Mouse (Mus musculus) embryo, embryonic 10.5 days (tissue): Measurements from ENCODE around the gene Col6a6.
"Not testable (repeated sequence)": the region's sequence is repeated elsewhere in the genome, so short reads cannot be mapped to it uniquely, and the experiment has no call there.

Experiments
- DNase-seq: peaks from one replicate; pipeline ENCODE4 v3.0.0-alpha.2; 2015; ENCODE audit warnings: low spot score

Gene Col6a6

DNA sequence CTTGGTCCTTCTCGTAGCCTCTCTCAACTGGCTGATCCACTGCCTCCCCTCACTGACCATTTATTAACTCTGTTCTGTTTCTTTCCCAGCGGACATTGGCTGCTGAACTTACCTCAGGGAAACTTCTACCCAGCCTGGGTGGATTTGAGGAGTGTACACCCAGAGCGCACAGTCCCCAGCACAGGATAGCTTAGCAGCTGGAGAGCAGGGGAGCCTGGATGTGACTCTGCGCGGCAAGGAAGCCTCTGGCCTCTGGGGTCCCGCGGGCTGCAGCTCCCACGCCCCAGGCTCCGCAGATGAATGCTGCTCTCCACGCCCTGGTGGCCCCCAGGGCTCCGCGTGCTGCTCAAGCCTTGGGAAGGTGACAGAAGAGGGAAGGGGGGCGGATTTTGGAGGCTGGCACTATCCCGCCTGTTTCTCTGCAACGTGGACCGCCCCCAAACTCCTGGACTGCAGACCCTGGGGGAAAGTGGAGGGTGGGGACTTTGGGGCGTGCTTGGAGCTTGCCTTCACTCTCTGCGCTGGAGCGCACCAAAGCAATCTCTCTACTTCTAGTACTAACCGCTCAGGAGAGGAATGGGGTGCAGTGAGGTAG lies at the start of gene Col6a6:
Gene Col6a6 (minus strand): TSS at position 370 of the 595 bp plus-strand sequence.
- no peak for DNase-seq

DNA sequence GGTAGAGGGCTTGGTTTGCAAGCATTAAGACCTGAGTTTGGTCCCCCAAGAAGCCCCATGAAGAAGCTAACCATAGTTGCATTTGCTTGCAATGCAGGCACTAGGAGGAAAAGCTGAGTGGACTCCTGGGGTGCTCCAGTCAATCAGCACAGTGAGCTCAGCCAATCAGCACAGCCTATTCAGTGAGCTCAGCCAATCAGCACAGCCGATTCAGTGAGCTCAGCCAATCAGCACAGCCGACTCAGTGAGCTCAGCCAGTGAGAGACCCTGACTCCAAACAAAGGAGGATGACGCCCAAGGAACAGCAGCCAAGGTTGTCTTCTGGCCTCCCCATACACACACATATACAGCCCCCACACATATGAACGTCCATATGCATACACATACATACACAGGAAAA lies 48.2 kb upstream of the Col6a6 start:
- no peak for DNase-seq

DNA sequence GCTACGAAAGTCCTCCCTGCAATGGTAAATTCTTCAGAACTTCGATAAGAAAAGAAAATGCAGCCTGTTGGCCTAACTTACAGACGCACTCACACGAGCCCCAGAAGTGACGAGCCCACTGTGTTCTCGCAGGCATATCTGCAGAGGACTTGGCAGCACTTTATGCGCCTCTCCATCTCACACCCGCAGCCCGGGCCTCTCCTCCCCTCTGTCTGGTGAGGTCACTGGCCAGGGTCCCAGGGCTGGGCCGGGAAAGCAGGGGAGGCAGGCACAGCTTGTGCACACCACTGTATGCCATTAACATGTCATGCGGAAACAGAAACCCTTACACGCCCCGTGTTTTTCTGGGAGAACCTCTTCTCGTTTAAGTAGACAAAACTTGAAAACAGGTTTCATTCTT lies 43.7 kb upstream of the Col6a6 start:
- no peak for DNase-seq

DNA sequence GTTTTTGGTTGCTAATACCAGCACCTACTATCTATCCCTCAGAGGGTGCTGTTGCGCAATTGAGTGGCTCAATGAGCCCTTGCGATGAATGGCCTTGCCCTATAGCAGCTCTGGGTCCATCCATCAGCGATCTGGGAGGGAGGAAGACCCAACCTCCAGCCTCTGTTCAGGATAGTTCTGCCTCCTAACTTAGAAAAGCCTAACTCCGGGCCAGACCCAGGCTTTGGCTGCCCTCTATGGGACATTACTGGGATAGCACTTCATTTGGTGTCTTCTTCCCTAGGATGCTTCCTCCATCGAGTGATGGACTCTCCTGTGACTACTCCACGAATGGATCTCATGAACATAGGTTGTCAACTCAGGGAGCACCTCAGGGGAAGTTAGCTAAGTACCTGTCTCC lies 29.8 kb upstream of the Col6a6 start:
- DNase-seq = peak; percentile 84

DNA sequence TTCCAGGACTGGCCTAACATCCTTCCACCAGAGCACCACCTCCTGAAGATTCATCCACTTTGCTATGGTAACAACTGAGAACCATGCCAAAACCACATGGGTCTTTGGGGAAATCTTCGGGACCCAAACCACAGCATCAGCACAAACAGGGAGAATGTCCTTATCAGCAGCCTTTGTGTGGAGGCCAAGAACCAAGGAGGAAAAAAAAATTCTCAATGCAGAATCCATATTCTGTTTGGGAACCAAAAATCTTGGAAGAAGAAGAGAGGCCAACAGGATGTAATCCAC lies 24.8 kb upstream of the Col6a6 start:
- DNase-seq = no peak

DNA sequence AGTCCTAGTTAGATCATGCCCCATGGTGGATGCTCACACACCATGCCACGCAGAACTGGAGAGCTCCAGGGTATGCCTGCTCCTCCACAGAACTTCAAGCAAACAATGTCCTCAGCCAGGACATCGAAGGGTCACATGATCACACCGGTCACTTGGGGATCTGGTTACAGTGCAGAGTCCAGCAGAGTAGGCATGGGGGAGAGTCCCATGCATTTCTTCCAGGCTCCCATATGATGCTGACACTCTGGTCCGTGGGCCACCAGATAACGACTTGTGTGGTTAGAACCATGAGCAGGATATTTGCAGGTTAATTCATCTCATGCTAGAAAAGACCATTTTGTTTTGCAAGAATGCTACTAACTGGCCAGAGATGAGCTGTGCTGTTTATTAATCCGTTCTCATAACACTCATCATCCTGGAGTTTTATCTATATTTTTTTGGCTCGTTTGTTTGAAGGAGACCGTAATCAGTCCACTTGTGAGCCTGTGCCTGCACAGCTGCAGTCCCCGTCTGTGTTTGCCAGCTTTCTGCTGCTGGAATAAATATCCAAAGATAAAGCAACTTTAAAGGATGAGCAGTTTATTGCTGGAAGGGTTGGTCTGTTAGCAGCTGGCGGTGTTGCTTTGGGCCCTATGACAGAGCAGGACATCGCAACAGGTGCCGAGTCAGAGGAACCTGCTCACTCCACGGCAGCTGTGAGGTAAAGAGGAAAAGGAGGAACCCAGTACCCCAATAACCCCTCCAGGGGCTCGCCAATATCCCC lies 24.2 kb upstream of the Col6a6 start:
- no peak for DNase-seq

DNA sequence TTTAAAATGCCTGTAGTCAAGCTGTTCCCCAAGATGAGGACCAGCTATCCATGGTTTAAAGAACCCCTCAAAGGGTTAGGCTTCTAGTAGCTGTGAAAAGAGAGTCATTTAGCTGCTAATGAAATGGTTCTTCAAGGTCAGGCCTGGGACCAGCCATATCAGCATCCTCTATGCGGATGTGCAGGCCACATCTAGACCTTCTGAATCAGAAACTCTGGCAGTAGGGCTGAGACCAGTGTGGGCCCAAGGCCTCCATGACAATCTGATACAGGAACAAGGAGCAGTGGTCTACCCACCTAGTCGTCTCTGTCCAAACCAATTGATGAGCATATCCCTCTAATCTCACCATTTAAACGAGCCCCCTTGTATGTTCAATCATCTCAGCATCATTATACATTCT lies 23.1 kb upstream of the Col6a6 start:
- DNase-seq = no peak

DNA sequence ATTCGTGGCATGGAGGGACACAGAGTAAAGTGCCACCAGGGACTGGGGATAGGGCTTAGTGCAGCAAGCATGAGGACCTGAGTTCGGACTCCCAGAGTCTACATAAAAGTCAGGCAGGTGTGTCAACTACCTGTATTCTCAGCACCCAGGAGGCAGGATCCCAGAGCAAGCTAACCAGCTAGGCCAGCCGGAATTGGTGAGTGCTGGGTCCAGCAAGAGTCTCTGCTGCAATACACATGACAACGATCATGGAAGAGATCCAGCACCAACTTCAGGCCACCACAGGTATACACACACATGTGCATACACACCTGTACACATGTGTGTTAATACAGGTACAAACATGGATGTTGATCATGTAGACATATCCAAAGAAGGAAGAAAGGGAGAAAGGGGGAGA lies 20.4 kb upstream of the Col6a6 start:
- DNase-seq = no peak

DNA sequence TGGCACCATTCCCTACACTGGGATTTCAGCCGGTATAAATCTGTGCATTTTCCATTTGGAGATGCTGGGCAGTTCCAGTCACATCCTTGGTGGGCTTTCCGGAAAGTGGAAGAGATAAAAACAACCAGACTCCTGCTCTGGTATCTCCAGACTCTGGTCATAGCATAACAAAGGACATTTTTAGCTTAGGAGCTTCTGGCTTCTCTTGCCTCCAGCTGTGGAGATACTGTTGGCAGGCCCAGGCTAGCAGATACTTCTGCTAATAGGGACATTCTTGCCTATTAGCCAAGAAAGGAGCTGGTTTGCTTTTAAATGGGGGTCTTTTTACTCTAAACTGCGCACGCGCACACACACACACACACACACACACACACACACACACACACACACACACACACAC lies 19.3 kb upstream of the Col6a6 start:
- DNase-seq = no peak

DNA sequence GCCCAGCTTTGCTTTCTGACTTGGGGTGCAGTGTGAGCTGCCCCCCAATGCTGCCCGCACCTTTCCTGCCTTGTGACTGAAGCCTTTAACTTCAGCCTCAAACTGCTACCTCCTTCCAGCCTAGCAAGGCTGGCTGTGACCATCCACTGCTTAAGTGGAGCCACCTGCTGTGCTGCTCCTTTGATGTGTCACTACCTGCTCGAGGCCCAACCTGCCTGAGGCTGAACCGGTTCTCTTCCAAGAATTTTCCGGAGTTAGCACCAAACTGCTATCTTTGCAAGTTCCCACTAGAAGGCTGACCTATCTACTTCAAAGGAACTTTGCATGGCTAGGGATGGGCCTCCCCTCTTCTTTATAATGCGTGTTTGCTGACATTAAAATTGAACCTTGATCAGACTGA lies 13.4 kb upstream of the Col6a6 start:
- DNase-seq = not testable (repeated sequence)

DNA sequence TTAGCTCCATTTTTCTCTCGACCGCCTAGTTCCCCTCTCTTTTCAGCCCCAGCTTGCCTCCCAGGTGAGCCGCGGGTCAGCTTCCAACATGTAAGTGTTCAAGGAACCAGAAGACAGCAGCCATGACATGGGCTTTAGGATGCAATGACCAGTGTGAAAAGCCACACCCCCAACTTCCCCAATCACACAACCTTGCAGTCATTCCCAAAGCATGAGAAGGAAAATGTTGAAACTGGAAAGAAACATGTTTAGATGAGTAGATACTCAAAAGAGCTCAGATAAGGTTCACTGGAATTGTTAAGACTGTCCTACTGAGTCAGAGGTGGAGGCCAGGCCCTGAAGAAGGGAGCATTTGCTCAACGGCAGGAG lies 11.2 kb upstream of the Col6a6 start:
- no peak for DNase-seq

DNA sequence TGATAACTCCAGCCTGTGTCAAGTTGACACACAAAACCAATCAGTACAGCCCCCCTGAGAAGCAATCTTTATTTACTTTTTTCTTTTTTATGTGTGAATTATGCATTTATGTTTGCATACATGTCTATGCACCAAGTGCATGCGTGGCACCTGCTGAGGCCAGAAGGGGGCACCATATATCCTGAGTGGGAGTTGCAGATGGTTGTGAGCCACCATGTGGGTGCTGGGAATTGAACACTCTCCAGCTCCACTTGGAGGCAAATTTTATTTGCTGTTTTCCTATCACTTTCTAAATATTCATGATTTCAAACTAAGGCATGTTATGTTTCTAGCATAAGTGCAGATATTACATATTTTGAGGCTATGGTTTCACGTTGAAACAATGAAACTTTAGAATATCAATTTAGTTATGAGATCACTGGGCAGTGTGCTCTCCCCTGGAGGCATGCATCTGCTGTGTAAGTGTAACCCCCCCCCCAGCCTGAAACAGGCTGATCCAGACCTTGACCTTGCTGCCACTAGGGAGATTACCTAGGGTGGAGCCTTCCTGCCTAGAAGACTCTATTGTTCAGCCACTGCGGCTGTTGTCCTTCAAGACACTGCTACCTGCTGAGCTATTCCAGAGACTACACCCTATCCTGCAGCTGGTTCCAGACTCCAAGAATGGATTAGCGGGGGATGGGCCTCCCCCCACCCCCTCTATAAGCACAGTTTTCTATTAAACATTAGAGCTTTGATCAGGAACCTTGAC lies 10.6 kb upstream of the Col6a6 start:
- DNase-seq = no peak

DNA sequence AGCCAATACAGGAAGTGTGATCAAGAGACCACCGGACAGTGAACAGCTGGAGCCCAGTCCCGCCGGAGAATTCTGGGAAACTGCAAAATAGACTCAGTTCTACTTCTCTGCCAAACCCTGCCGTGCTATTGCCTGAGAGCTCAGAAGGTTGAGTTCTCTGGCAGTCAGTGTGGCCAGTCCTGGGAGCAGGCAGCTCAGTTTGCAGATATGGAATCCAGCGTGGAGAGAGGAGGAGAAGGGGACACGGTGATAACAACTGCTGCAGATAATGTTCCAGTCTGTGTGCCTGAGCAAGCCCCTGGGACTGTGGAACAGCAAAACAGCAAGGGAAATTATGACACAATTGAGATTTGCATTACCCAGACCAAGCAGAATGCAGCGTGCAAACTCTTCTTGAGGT lies 7.6 kb upstream of the Col6a6 start:
- no peak for DNase-seq

DNA sequence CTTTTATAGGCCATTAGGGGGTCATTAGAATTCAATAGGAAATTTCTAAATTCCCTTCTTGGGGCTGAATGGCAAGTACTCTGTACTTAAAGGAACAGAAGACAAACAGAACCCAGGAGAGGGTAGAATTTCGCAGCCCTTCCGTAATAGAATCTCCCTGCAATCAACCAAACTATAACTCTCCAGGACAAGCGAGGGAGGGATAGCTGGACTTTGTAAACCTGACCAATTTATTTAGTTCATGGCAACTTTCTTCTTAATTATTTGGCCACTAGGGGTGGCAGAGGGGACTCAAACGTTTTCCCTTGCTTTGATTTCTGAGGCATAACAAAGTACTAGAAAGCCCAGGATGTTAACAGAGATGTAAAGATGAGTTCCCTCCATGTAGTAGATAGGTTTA lies 6.8 kb upstream of the Col6a6 start:
- peak; percentile 40 for DNase-seq

DNA sequence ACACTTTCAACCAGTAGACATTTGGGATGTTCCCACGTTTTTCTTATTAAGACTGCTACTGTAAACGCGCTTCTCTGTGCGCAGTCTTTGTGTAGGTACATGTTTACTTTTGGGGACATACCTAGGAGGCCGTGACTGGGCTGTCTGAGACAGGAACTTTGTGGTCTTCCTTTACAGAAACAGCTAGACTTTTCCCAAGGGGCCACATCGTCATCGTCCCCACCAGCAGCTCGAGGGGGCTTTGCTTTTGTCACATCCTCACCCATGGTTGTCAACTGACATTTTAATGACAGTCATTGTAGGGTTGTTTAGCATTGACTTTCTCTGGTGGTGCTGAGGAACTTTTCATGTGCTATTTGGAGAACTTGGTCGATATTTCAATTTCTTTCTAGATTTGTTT lies 3.3 kb upstream of the Col6a6 start:
- DNase-seq = no peak

DNA sequence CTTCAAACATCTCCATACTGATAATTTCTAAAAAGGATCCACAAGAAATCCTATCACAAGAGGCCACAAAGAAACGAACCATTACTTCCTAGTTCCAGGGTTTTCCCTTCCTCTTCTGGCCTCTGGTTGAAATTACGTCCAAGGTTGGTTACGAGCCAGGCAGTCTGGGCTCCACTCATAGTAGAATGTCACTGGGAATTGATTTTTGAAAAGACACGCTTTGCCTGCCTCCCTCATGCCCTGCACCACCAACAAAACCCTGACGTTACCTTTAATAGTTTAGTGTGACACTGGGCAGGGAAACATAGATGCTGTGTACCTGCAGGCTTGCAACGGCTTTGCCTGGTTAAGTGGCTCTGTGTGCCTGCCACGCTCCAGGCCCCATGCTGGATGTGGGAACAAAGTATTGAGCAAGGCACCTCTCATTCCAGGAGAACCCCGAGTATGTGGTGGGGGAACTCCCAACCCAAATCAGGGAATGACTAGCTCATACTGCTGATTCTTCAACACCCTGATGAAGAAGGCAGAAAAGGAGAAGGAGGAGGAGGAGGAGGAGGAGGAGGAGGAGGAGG lies 798 bp downstream of the Col6a6 start:
- no peak for DNase-seq

DNA sequence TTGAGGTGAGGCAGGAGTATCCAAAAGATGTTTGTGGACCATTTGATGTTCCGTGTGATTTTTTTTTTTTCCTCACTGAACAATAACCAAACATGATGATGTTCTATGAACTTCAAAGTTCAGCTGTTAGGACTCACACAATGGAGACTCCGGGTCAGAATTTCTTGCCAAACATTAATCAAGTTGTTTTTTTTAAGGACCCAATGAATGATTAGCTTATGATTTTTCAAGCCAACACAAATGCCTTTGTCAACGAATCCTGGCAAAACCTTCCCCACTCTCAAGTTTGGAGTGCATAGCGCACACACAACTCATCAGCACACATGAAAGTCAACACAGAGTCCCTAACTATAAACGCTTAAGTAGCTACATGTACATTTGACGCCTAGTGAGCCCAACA lies 7.2 kb downstream of the Col6a6 start:
- DNase-seq = no peak

DNA sequence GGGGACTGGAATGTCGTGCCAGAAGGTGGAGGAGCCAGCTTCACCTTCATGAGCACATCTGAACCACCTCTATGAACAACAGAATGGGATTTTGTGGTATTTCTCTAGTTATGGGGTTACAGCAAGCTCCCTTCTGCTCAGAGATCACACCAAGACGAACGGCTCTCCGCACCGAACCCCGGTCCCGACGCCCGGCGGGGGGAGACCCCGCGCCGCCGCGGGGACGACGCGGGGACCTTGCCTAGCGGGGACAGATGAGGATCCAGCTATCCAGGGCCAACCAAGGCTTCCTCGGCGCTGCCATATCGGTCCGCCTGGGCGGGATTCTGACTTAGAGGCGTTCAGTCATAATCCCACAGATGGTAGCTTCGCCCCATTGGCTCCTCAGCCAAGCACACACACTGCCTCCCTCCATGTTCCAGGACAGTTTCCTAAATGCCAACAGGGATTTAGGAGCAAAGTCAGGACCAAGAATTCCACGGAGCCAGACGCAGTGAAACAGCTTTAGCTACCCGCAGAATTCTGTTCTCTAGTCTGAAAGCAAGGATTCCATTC lies 8.7 kb downstream of the Col6a6 start:
- no peak for DNase-seq

DNA sequence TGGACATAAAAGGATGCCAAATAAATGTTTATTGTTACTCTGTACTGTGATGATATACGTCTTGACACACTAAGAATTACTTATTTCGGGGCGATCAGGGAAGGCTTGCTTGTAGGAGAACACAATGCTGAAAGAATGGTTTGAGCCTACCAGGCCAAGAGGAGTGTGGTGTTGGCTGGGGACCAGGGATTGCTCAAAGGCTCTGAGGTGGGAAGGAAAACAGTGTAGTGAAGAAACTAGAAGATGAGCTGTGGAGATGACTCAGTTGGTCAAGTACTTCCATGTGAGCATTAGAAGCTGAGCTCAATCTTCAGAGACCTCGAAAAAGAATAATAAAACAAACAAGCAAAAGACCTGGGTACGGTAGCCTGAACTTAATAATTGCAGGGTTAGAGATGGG lies 13.5 kb downstream of the Col6a6 start:
- DNase-seq = no peak

DNA sequence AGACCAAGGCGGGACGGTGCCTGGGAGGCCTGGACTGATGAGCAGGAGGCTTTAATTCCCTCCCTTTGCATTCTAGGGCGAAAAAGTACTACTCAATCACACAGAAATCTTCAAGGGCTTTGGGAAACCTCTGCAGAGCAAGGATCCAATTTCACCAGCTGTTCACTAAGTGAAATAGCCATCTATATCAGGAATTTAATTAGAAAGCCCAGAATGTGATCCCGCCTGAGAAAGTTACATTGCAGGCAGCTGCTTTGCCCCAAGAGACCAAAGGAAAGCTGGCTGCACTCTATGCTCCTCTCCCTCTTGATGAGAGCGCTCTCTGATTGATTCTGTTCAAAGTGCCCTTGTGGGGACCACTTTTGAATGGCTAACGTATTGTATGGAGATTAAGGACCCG lies 16.5 kb downstream of the Col6a6 start:
- peak; percentile 19 for DNase-seq

DNA sequence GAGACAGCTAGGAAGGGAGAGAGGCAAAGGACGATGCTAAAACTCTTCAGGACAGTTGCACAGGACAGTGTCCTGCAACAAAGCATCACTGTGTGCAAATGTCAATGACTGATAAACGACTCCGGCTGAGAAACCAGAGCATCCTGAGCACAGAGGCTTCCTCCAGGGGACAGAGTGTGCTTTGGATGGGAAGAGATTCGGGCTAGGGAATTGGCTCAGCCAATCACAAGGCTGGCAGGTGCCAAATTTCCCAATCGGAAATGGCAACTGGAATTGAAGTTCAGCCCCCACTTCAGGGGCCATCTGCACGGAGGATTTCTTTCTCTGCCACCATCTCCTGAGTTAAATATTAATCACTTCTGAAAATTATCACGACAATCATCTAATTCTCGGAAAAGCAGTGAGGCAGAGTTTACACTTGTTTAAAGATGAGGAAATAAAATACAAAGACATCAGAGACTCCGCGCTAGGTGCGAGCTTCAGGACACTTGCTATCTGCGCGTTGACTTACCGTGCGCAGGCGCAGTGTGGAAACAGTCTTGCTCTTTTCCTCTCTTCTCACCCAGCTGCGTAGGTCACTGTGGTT lies 18.9 kb downstream of the Col6a6 start:
- DNase-seq = no peak

DNA sequence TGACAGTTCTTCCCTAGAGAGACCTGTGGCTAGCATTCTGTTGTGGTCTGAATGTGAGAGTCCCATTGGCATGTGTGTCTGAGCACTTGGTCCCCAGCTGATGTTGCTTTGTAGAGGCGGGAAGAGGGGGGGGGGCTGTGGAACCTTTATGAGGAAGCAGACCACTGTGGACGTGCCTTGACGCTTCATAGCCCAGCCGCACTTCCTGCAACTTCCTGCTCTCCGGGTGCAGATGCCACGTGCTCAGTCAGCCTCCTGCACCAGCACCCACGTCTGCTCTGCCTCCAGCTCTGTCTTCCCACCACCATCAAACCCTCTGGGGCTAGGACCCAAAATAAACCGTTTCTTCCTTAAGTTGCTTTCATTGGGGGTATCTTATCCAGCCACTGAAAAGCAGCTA lies 24.5 kb downstream of the Col6a6 start:
- no peak for DNase-seq

DNA sequence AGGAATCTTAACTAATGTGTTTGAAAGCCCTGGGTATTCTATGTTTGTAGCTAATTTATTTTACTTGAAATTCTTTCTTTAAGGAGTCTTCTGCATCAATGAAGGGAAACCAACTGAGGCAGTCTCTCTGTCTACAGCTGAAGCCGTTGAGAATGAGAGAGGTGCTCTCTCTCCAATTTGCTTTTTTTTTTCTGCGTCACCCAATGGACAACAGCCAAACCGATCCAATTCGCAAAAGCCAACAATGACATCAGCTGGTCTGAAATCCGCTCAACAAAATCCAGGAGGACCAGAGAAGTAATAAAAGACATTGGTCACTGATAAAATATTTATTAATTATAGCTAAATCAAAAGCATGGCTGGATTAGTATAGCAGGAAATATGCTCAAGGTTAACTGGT lies 26.5 kb downstream of the Col6a6 start:
- no peak for DNase-seq
